Mouse (Mus musculus): ENCODE data around the gene Cidec.
A peak's percentile ranks its signal among the peaks of the same experiment; 100 is the strongest.

Cidec gene

GRCm38 (mm10) chr6:113435664-113436205, at the start of gene Cidec:
Gene Cidec, minus strand, starts transcription at chr6:113435760.
- DNase-seq (ENCODE audit: extremely low spot score): no peak

GRCm38 (mm10) chr6:113483729-113484128, 48.2 kb upstream of the Cidec start:
- peak; percentile 35 for DNase-seq (ENCODE audit: extremely low spot score)

DNA sequence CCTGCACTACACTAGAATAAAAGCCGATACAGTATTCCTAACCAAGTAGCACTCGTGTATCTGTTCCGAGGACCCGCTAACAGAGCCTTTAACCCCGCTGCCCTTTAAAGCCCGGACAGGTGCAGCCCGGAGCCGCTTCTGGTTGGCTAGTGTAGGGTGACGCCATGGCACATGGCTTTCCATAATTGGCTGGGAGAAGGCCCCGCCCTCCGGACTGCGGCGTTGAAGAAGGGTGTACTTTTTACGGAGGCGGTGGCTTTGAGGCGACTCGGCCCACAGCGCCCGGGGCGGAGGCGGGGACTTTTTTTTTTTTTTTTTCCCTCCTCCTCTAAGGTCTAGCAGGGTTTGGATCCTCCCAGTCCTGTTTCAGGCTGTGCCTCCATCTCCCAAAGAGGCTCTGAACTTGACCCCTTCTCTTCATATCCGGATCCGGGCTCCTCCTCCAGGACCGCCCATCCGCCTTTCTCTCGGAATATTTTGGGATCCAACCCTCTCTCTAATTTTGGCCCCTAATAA, 47.6 kb upstream of the Cidec start, which contains the start of gene Creld1:
Gene Creld1, plus strand, starts transcription at position 198 of the 516 bp plus-strand sequence.
- DNase-seq (ENCODE audit: extremely low spot score): peak; percentile 90

DNA sequence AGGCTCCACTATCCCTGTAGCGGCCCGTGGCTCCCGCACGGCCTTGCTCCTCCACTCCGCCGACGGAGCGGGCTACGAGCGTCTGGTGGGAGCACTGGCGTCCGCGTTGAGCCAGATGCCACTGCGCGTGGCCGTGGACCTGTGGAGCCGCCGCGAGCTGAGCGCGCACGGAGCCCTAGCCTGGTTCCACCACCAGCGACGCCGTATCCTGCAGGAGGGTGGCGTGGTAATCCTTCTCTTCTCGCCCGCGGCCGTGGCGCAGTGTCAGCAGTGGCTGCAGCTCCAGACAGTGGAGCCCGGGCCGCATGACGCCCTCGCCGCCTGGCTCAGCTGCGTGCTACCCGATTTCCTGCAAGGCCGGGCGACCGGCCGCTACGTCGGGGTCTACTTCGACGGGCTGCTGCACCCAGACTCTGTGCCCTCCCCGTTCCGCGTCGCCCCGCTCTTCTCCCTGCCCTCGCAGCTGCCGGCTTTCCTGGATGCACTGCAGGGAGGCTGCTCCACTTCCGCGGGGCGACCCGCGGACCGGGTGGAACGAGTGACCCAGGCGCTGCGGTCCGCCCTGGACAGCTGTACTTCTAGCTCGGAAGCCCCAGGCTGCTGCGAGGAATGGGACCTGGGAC, 47.0 kb upstream of the Cidec start:
- peak; percentile 25 for DNase-seq (ENCODE audit: extremely low spot score)

- DNase-seq (ENCODE audit: extremely low spot score): no peak
Observed at GRCm38 (mm10) chr6:113480555-113481373, 45.2 kb upstream of the Cidec start.

DNA sequence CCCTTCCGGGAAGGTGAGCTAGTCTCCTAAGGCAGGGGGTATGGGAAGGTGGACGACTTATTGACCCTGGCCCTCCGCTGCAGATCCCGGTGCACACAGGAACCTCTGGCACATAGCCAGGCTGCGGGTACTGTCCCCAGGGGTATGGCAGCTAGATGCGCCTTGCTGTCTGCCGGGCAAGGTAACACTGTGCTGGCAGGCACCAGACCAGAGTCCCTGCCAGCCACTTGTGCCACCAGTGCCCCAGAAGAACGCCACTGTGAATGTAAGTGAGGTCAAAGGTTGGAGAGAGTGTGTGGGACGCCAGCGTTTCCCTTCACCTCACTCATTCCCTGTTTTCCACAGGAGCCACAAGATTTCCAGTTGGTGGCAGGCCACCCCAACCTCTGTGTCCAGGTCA, 43.3 kb upstream of the Cidec start:
- no peak for DNase-seq (ENCODE audit: extremely low spot score)

- no peak for DNase-seq (ENCODE audit: extremely low spot score)
Observed at GRCm38 (mm10) chr6:113477353-113477752, 41.8 kb upstream of the Cidec start.

GRCm38 (mm10) chr6:113473715-113474114, 38.2 kb upstream of the Cidec start:
- DNase-seq (ENCODE audit: extremely low spot score): no peak

- DNase-seq (ENCODE audit: extremely low spot score): no peak
Observed at GRCm38 (mm10) chr6:113473246-113473645, 37.7 kb upstream of the Cidec start.

DNA sequence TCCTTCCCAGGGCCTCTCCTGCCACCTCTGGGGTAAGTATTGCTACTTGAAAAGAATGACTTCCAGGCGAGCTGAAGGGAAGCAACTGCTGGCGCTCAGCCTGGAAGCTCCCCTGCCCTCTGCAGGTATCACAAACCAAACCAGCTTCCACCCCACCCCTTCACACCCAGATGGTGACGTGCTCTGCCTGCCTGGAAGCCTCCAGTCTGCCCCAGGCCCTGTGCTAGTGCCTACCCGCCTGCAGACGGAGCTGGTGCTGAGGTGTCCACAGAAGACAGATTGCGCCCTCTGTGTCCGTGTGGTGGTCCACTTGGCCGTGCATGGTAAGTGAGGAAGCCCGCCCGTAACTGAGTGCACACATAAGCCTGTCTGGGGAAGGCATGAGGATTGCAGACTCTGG, 36.5 kb upstream of the Cidec start:
- no peak for DNase-seq (ENCODE audit: extremely low spot score)

DNA sequence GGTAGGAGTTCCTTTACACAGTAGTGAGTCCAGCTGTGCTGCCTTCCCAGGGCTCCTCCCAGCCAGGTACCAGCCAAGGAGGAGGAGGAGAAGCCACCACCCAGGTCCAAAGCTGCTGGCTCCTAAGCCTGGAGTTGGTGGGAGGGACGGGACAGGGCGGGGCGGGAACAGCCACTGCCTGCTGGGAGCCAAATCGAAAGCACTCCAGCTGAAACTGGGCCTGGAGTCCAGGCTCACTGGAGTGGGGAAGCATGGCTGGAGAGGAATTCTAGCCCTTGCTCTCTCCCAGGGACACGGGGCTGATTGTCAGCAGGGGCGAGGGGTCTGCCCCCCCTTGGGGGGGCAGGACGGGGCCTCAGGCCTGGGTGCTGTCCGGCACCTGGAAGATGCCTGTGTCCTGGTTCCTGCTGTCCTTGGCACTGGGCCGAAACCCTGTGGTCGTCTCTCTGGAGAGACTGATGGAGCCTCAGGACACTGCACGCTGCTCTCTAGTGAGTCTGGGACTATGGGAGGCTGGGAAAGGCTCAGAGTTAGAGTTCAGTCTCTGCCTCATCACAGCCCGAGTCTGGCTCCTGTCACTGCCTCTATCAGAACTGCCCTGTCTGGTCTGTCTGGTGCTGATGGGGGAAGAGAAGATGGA, 35.9 kb upstream of the Cidec start, which contains the start of gene Il17rc:
Gene Il17rc, plus strand, starts transcription at position 131 of the 640 bp plus-strand sequence.
- DNase-seq (ENCODE audit: extremely low spot score): no peak

DNA sequence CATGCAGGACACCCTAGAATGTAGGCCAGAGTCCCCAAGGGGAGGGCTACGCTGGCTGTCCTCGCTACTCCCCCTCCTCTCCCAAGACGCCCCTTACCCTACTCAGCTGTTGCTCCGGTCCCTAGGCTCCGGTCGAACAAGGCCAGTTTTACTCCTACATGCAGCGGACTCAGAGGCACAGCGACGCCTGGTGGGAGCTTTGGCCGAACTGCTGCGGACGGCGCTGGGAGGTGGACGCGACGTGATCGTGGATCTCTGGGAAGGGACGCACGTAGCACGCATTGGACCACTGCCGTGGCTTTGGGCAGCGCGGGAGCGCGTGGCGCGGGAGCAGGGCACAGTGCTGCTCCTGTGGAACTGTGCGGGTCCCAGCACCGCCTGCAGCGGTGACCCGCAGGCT, 33.9 kb upstream of the Cidec start:
- peak; percentile 77 for DNase-seq (ENCODE audit: extremely low spot score)

DNA sequence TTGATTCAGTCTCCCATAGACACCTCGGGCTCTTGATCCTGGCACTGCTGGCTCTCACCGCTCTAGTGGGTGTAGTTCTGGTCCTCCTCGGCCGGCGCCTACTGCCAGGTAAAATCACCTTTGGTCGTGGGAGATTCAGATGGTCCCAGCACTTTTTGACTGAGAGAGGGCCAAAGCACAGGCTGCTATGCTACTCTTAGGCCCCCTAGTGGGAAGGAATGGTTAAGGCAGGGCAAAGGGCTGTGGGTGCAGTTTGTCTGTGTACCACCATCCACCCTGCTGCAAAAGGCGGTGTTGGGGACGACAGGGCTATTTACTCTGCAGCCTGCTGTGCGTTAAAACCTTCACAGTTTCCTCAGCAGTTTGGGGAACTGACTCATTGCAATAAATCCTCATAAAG, 33.5 kb upstream of the Cidec start:
- peak; percentile 74 for DNase-seq (ENCODE audit: extremely low spot score)

DNA sequence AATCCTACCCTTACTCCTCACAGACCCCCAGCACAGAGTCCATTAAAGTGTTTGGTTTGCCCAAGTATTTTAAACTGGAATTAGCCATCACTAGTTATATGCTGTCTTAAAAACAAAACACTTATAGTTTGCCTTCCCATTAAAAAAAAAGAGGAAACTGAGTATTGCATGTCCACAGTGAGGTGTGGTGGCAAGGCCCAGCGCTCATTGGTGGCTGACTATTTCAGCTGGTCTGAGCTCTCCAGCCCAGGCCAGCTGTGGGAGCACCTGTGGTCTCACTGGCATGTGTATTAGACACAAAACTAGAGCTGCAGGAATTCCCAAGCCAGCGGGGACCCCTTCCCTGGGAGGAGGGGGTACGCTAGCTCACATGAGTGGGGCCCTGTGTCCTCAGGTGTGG, 33.0 kb upstream of the Cidec start:
- DNase-seq (ENCODE audit: extremely low spot score): no peak

DNA sequence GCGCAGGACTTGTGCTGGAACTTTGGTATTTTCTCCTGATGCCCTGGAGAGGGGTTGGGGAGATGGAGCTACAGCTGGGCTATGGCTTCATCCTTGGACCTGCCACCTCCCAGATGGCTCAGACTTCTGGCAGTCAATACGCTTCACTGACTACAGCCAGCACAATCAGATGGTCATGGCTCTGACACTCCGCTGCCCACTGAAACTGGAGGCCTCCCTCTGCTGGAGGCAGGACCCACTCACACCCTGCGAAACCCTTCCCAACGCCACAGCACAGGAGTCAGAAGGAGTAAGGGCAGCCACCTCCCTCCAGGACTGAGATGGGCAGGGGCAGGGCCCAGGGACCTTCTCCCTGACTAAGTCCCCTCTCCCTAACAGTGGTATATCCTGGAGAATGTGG, 30.0 kb upstream of the Cidec start:
- DNase-seq (ENCODE audit: extremely low spot score): no peak

- no peak for DNase-seq (ENCODE audit: extremely low spot score)
Observed at GRCm38 (mm10) chr6:113464040-113464439, 28.5 kb upstream of the Cidec start.

DNA sequence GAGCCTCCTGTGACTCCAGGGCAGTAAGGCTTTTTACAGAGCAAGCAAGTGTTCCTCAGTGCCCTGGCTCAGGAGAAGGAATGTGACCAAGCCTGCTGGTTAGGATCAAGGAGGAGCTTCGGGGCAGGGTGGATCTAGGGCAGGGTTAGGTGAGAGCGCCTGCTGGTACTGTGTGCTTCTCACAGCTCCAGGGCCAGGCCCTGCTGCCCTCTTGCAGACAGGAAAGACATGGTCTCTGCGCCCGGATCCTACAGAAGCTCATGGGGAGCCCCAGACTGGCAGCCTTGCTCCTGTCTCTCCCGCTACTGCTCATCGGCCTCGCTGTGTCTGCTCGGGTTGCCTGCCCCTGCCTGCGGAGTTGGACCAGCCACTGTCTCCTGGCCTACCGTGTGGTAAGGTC, 23.1 kb upstream of the Cidec start:
- peak; percentile 19 for DNase-seq (ENCODE audit: extremely low spot score)

DNA sequence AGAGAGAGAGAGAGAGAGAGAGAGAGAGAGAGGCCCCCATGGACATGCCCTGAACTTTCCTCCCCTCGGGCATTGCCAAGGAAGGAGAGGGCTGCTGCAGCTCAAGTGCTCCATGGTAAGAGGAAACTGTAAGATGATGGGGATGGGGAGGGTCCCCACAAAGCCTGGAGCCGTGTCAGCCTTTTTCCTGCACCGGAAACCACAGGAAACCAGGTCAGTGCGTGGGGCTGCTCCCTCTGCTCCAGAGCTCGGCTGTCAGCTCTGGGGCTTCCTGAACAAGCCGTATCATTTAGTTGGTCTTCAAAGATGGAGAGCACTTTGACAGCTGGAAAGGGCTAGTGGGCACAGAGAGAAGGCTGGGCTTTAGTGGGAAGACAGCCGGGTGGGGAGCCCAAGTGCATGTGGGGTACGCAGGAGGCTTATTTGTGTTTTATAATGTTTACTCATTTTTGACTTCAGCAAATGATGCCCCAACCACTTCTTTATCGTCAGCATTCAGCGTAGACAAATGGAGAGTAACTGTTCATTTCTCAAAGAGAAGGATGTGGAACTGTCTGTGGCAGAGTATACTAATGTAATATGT, 22.5 kb upstream of the Cidec start, which contains the start of gene Il17re:
Gene Il17re, plus strand, starts transcription at position 533 of the 583 bp plus-strand sequence.
- DNase-seq (ENCODE audit: extremely low spot score): no peak

DNA sequence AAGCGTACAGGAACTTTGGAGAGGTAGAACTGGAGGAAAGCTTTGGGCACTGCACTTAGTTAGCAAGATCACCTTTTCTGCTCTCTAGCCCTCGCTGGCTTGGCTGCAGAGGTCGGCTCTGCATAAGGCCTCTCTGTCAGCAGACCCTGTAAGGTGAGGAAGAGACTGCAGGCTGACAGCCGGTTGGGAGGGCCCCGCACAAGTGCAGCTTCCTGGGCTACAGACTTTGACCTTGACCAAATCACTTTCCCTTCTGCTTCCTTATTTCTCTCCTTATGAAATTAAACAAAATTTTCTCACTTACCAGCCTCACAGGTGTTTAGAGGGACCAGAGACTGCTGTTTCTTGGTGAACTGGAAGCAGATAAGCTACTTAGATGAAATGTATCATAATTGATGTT, 19.4 kb upstream of the Cidec start:
- DNase-seq (ENCODE audit: extremely low spot score): no peak

DNA sequence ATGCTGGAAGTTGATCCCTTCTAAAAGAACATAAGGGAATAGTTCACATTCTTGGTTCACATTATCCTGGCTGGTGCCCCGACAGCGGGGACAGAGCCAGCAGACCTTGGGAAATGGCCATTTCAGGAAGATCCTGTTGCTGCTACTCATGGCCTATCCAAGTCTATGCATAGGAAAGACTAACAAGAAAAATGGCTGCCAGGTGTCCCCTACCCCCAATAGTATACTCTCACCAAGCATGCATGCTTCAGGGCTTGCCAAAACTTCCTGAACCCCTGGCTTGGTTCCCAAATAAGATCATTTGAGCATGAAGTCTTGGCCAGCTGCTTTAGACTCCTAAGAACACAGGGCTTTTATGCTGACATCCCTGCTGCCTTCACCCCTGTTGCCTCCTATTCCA, 16.3 kb upstream of the Cidec start:
- DNase-seq (ENCODE audit: extremely low spot score): no peak

- no peak for DNase-seq (ENCODE audit: extremely low spot score)
Observed at GRCm38 (mm10) chr6:113447639-113448038, 12.1 kb upstream of the Cidec start.

All from embryo, embryonic 9.5 days (tissue).